In genomic region chr7:82647909-82648308, GRCm38 (mm10) we compare ENCODE assay signal across 8 mouse cellular contexts. TPM values are rescaled to one million over a fixed set of nuclear protein-coding genes. Genes with fewer than 3 reads are reported as not detected.
A peak's percentile ranks its signal among the peaks of the same experiment; 100 is the strongest.
DNase-seq lines count a peak whose midpoint lies in the region; ATAC-seq and TF ChIP-seq lines count a peak whose summit lies in the region.

No protein-coding gene starts in this region.

- H3K4me1 ChIP-seq in kidney, embryonic 14.5 days (ENCODE audit: control insufficient read depth, insufficient read depth, low read length): 0 out of 2 replicates have a peak, but pooled peaks cover 4% of the 10 kb centered on the region
- peaks cover 10% of the 10 kb centered on the region for H3K4me1 ChIP-seq in bone marrow macrophage, adult 2 months (ENCODE audit: control insufficient read depth, insufficient read depth, low read length)
- H3K4me1 ChIP-seq in hindbrain, embryonic 15.5 days (replicated peaks): peaks cover 20% of the 10 kb centered on the region
- peaks cover 12% of the 10 kb centered on the region for H3K4me1 ChIP-seq in midbrain, embryonic 16.5 days (ENCODE audit: control insufficient read depth, insufficient read depth, low read length)

- H3K4me2 ChIP-seq in kidney, embryonic 14.5 days (replicated peaks; ENCODE audit: low read depth, low read length): peak overlapping the region; percentile 56
- peak overlapping the region; percentile 56 for H3K4me2 ChIP-seq in hindbrain, embryonic 15.5 days
- H3K4me2 ChIP-seq in midbrain, embryonic 16.5 days (ENCODE audit: low read length): peak overlapping the region; percentile 61

- H3K9me3 ChIP-seq in kidney, embryonic 14.5 days (ENCODE audit: control insufficient read depth, low read length): no peaks in the 10 kb centered on the region
- H3K9me3 ChIP-seq in hindbrain, embryonic 15.5 days: no peaks in the 10 kb centered on the region
- H3K9me3 ChIP-seq in midbrain, embryonic 16.5 days (replicated peaks; ENCODE audit: control insufficient read depth, low read length, poor library complexity, severe bottlenecking): no peaks in the 10 kb centered on the region

- H3K36me3 ChIP-seq in kidney, embryonic 14.5 days (ENCODE audit: control insufficient read depth, insufficient read depth, low read length): peaks cover 7% of the 10 kb centered on the region; the same call in 1 of the 2 replicates
- peaks cover 3% of the 10 kb centered on the region; the same call in 1 of the 2 replicates for H3K36me3 ChIP-seq in hindbrain, embryonic 15.5 days
- H3K36me3 ChIP-seq in midbrain, embryonic 16.5 days (ENCODE audit: control insufficient read depth, insufficient read depth, low read length): no peaks in the 10 kb centered on the region

- no peak for TF ChIP-seq POLR2A in bone marrow macrophage, adult 2 months (IDR thresholded peaks at IDR 0.05; ENCODE audit: borderline replicate concordance, low read depth, low read length)

- ATAC-seq in kidney, embryonic 14.5 days (ENCODE audit: low FRiP score, low TSS enrichment): no peak
- no peak for ATAC-seq in hindbrain, embryonic 15.5 days (ENCODE audit: low FRiP score, low read depth)
- ATAC-seq in midbrain, embryonic 16.5 days: no peak; the same call in 1 of the 2 replicates

- WGBS in kidney, embryonic 14.5 days: 38% methylated on average over 4 of the region's 4 CpGs
- 29% methylated on average over 4 of the region's 4 CpGs for WGBS in hindbrain, embryonic 15.5 days
- WGBS in midbrain, embryonic 16.5 days: 32% methylated on average over 4 of the region's 4 CpGs

- H3K27me3 ChIP-seq in kidney, embryonic 14.5 days (ENCODE audit: control insufficient read depth, insufficient read depth, low read length): no peaks in the 10 kb centered on the region
- no peaks in the 10 kb centered on the region for H3K27me3 ChIP-seq in hindbrain, embryonic 15.5 days
- no peaks in the 10 kb centered on the region for H3K27me3 ChIP-seq in midbrain, embryonic 16.5 days (ENCODE audit: control insufficient read depth, insufficient read depth, low read depth, low read length)

- DNase-seq in kidney, adult 18-20 months: no peak
- DNase-seq in adrenal gland, adult 18-20 months (ENCODE audit: low spot score in 2 of 2): no peak
- no peak for DNase-seq in left cerebral cortex, adult 8-10 months (ENCODE audit: low spot score in 2 of 2)
- DNase-seq in kidney, postnatal 25 days: no peak

- peak overlapping the region; percentile 74 for H3K4me3 ChIP-seq in kidney, embryonic 14.5 days (ENCODE audit: low read length)
- H3K4me3 ChIP-seq in bone marrow macrophage, adult 2 months (ENCODE audit: insufficient read depth, low read length): peak overlapping the region; percentile 86
- H3K4me3 ChIP-seq in hindbrain, embryonic 15.5 days: peak overlapping the region; percentile 93
- H3K4me3 ChIP-seq in midbrain, embryonic 16.5 days (ENCODE audit: low read depth, low read length): peak overlapping the region; percentile 57

- H3K9ac ChIP-seq in kidney, embryonic 14.5 days (ENCODE audit: low read depth, low read length): peak overlapping the region; percentile 70
- peak overlapping the region; percentile 55 for H3K9ac ChIP-seq in hindbrain, embryonic 15.5 days
- peak overlapping the region; percentile 64 for H3K9ac ChIP-seq in midbrain, embryonic 16.5 days (ENCODE audit: low read depth, low read length)

- TF ChIP-seq CTCF in bone marrow macrophage, adult 2 months (IDR thresholded peaks at IDR 0.05; ENCODE audit: low read depth, low read length): no peak

- no peak overlapping the region for H3K27ac ChIP-seq in kidney, embryonic 14.5 days (ENCODE audit: low read depth, low read length)
- H3K27ac ChIP-seq in bone marrow macrophage, adult 2 months (ENCODE audit: insufficient read depth, low read depth, low read length): no peak overlapping the region
- 0 out of 2 replicates have a peak overlapping the region, but pooled peaks have one; percentile 26 for H3K27ac ChIP-seq in hindbrain, embryonic 15.5 days (replicated peaks)
- H3K27ac ChIP-seq in midbrain, embryonic 16.5 days (ENCODE audit: low read length): 0 out of 2 replicates have a peak overlapping the region, but pooled peaks have one; percentile 33

RNA-seq across cellular contexts. Expression of gene Saxo2, which starts 0.4 kb away (rescaled TPM):
- polyA plus RNA-seq in kidney, embryonic 14.5 days (2014; fragmentation: Nextera tagmentation; extraction: Ambion mirVana): 5.5 and 8.6 TPM in 2 replicates
- 0.67 and 1.9 TPM in 2 replicates for polyA plus RNA-seq in bone marrow macrophage, adult 2 months (2012; ENCODE audit: insufficient read depth, insufficient read length, missing spikeins)
- 37.5 and 37.7 TPM in 2 replicates for polyA plus RNA-seq in hindbrain, embryonic 15.5 days (2015; fragmentation: Nextera tagmentation; extraction: Ambion mirVana)
- polyA plus RNA-seq in midbrain, embryonic 16.5 days (2015; fragmentation: Nextera tagmentation; extraction: Ambion mirVana): 24.5 and 30.5 TPM in 2 replicates
- 1 to 10 TPM; 2.2 to 2.3 TPM for total RNA-seq in adrenal gland, adult 18-20 months (2021)
- total RNA-seq in left cerebral cortex, adult 8-10 months (2022): 10 to 100 TPM in 1 of 4 experiments, 1 to 10 TPM in 3; 5.5 to 10.0 (median 8.8) TPM

RNA-seq across cellular contexts. Expression of gene Efl1, which starts 0.5 kb away (rescaled TPM):
- polyA plus RNA-seq in kidney, embryonic 14.5 days (2014; fragmentation: Nextera tagmentation; extraction: Ambion mirVana): 13.7 and 27.0 TPM in 2 replicates
- polyA plus RNA-seq in bone marrow macrophage, adult 2 months (2012; ENCODE audit: insufficient read depth, insufficient read length, missing spikeins): 10.3 and 11.9 TPM in 2 replicates
- polyA plus RNA-seq in hindbrain, embryonic 15.5 days (2015; fragmentation: Nextera tagmentation; extraction: Ambion mirVana): 19.3 and 19.5 TPM in 2 replicates
- polyA plus RNA-seq in midbrain, embryonic 16.5 days (2015; fragmentation: Nextera tagmentation; extraction: Ambion mirVana): 17.3 and 18.2 TPM in 2 replicates
- total RNA-seq in adrenal gland, adult 18-20 months (2021): 10 to 100 TPM; 17.3 to 17.8 TPM
- total RNA-seq in left cerebral cortex, adult 8-10 months (2022): 10 to 100 TPM; 15.2 to 17.5 (median 15.9) TPM

Comparison
In these comparisons a context has a peak if more than half of its experiments do, and no peak if none do; other contexts are left out.
1. H3K27ac ChIP-seq: peak in hindbrain, embryonic 15.5 days (single experiment) and midbrain, embryonic 16.5 days (single experiment); none in kidney, embryonic 14.5 days (single experiment) and bone marrow macrophage, adult 2 months (single experiment).
2. Peak in every context shown above with its lines, with median percentiles within 50 percentile points of each other: H3K4me2 ChIP-seq, H3K4me3 ChIP-seq and H3K9ac ChIP-seq.